Mouse (Mus musculus) hindbrain, postnatal 0 days (tissue): Measurements from ENCODE around the gene Hjurp. TPM values are rescaled to one million over a fixed set of nuclear protein-coding genes. Genes with fewer than 3 reads are reported as not detected.

Experiments
- ATAC-seq: fragments of 200-750 bp; cut with Nextera tagmentation; 2 replicates; pipeline ENCODE4 v1.8.0; 2017; ENCODE audit warnings: mild to moderate bottlenecking, moderate TSS enrichment, moderate library complexity
- DNase-seq: peaks from one replicate; pipeline ENCODE4 v3.0.0-alpha.2; 2015; ENCODE audit warnings: low spot score
- H3K27ac ChIP-seq: fragments of 300-500 bp; sonication (generic); 2 replicates; pipeline ENCODE4 v1.5.1; 2014; ENCODE audit warnings: mild to moderate bottlenecking
- H3K27me3 ChIP-seq: fragments of 300-500 bp; sonication (generic); 2 replicates; pipeline ENCODE4 v1.6.1; 2014; ENCODE audit warnings: low read length, mixed read lengths; ENCODE audit not compliant: insufficient read depth
- H3K36me3 ChIP-seq: fragments of 300-500 bp; sonication (generic); 2 replicates; pipeline ENCODE4 v1.6.1; 2014; ENCODE audit warnings: low read length, mixed read lengths; ENCODE audit not compliant: insufficient read depth
- H3K4me1 ChIP-seq: fragments of 300-500 bp; sonication (generic); 2 replicates; pipeline ENCODE4 v1.6.1; 2014; ENCODE audit warnings: antibody characterized with exemption, low read length, mixed read lengths; ENCODE audit not compliant: insufficient read depth
- H3K4me2 ChIP-seq: fragments of 300-500 bp; sonication (generic); 2 replicates; pipeline ENCODE4 v1.6.1; 2014; ENCODE audit warnings: low read depth, mild to moderate bottlenecking, low read length, moderate library complexity, mixed read lengths
- H3K4me3 ChIP-seq: fragments of 300-500 bp; sonication (generic); 2 replicates; pipeline ENCODE4 v1.5.1; 2014; ENCODE audit warnings: low read length
- H3K9ac ChIP-seq: fragments of 300-500 bp; sonication (generic); replicated peaks from 2 replicates; pipeline ENCODE4 v1.6.1; 2014; ENCODE audit warnings: mild to moderate bottlenecking, low read length, moderate library complexity, mixed read lengths
- H3K9me3 ChIP-seq: fragments of 300-500 bp; sonication (generic); 2 replicates; pipeline ENCODE4 v1.6.1; 2016; ENCODE audit warnings: low read length, mixed read lengths
- CTCF ChIP-seq: IDR thresholded peaks from 2 replicates; pipeline ENCODE4 v1.5.1; 2016; ENCODE audit warnings: antibody characterized with exemption, control low read depth, low read depth
- WGBS: fragments of 180-500 bp; shearing (Covaris S2); extraction: QIAGEN DNeasy Blood & Tissue Kit; methylation state at CpG from one replicate; pipeline ENCODE4 v1.1.7; 2014; 5-methylcytosine and 5-hydroxymethylcytosine counted together
- polyA plus RNA-seq: library from polyadenylated mRNA; unstranded; fragments of >200 nt; fragmentation: Nextera tagmentation; extraction: Ambion mirVana; gene quantifications from 2 replicates; pipeline ENCODE4 v1.2.1, GENCODE M21; 2015
- total RNA-seq: library from RNA; depleted of rRNA; stranded (reverse); fragments of >200 nt; gene quantifications from 2 replicates; pipeline ENCODE4 v1.2.3, GENCODE M21; 2014; rRNA removed

The Hjurp gene
- total and polyA plus RNA-seq, 2 experiments from 2014 or later, result 47.2 to 86.3 TPM

GRCm38 (mm10) chr1:88213061-88213460 is 64.4 kb downstream of the Hjurp start:
- ATAC-seq (no peak), DNase-seq (no peak)
- H3K4me3 ChIP-seq, result no peak overlapping the region
- H3K27ac ChIP-seq, result no peak overlapping the region
- 73% methylated on average over 1 of the region's 1 CpGs for WGBS
- peaks cover 61% of the 10 kb centered on the region for H3K9me3 ChIP-seq
- no peak for TF ChIP-seq CTCF
- no peak overlapping the region for H3K9ac ChIP-seq
- no peaks in the 10 kb centered on the region for H3K36me3 ChIP-seq
- no peak overlapping the region for H3K4me2 ChIP-seq
- no peaks in the 10 kb centered on the region for H3K4me1 ChIP-seq
- H3K27me3 ChIP-seq, result no peaks in the 10 kb centered on the region

Other genes starting within 250 kb of the Hjurp start
- gene Ugt1a10, start 222.2 kb downstream of the Hjurp start, total RNA-seq, result not detected in 2 replicates
- gene Ugt1a10, start 222.2 kb downstream of the Hjurp start, polyA plus RNA-seq, result not detected in 2 replicates
- not detected in 2 replicates for gene Ugt1a9, start 206.8 kb downstream of the Hjurp start, total RNA-seq
- not detected in 2 replicates for gene Ugt1a9, start 206.8 kb downstream of the Hjurp start, polyA plus RNA-seq
- gene Ugt1a8, start 189.8 kb downstream of the Hjurp start, total RNA-seq, result not detected in 2 replicates
- gene Ugt1a8, start 189.8 kb downstream of the Hjurp start, polyA plus RNA-seq, result not detected in 2 replicates
- 1.0 and 1.3 TPM in 2 replicates for gene Ugt1a7c, start 182.6 kb downstream of the Hjurp start, total RNA-seq
- 1.3 and 2.1 TPM in 2 replicates for gene Ugt1a7c, start 182.6 kb downstream of the Hjurp start, polyA plus RNA-seq
- gene Ugt1a6b, start 174.4 kb downstream of the Hjurp start, total RNA-seq, result 0.32 and 3.0 TPM in 2 replicates
- 3.4 and 3.8 TPM in 2 replicates for gene Ugt1a6b, start 174.4 kb downstream of the Hjurp start, polyA plus RNA-seq
- gene Ugt1a6a, start 142.8 kb downstream of the Hjurp start, total RNA-seq, result 5.0 and 5.5 TPM in 2 replicates
- 6.3 and 7.6 TPM in 2 replicates for gene Ugt1a6a, start 142.8 kb downstream of the Hjurp start, polyA plus RNA-seq
- 0.26 TPM in 1 of 2 replicates, not detected in the other for gene Ugt1a5, start 111.6 kb downstream of the Hjurp start, total RNA-seq
- gene Ugt1a5, start 111.6 kb downstream of the Hjurp start, polyA plus RNA-seq, result not detected in 2 replicates
- gene Ugt1a2, start 77.0 kb downstream of the Hjurp start, total RNA-seq, result not detected in 2 replicates
- gene Ugt1a2, start 77.0 kb downstream of the Hjurp start, polyA plus RNA-seq, result not detected in 2 replicates
- 4.7 and 7.5 TPM in 2 replicates for gene Dnajb3, start 71.9 kb downstream of the Hjurp start, total RNA-seq
- 8.6 and 11.7 TPM in 2 replicates for gene Dnajb3, start 71.9 kb downstream of the Hjurp start, polyA plus RNA-seq
- 0.42 TPM in 1 of 2 replicates, not detected in the other for gene Ugt1a1, start 65.7 kb downstream of the Hjurp start, total RNA-seq
- 0.09 TPM in 1 of 2 replicates, not detected in the other for gene Ugt1a1, start 65.7 kb downstream of the Hjurp start, polyA plus RNA-seq
- 0.16 TPM in 1 of 2 replicates, not detected in the other for gene Mroh2a, start 50.6 kb downstream of the Hjurp start, total RNA-seq
- gene Mroh2a, start 50.6 kb downstream of the Hjurp start, polyA plus RNA-seq, result 0.23 and 0.55 TPM in 2 replicates
- gene Trpm8, start within 50 bp of the Hjurp start, total RNA-seq, result 0.05 and 0.14 TPM in 2 replicates
- gene Trpm8, start within 50 bp of the Hjurp start, polyA plus RNA-seq, result 0.11 and 0.15 TPM in 2 replicates
- not detected in 2 replicates for gene Spp2, start 129.3 kb upstream of the Hjurp start, total RNA-seq
- gene Spp2, start 129.3 kb upstream of the Hjurp start, polyA plus RNA-seq, result 0.26 and 0.48 TPM in 2 replicates
- gene Glrp1, start 232.4 kb upstream of the Hjurp start, total RNA-seq, result not detected in 2 replicates
- not detected in 2 replicates for gene Glrp1, start 232.4 kb upstream of the Hjurp start, polyA plus RNA-seq